Mouse (Mus musculus) ZHBTc4 (cell line): Measurements from ENCODE around the gene Gmppb.

Experiments
- DNase-seq: peaks from one replicate; pipeline ENCODE4 v3.0.0-alpha.2; 2011; ENCODE audit warnings: low read depth, low spot score

The Gmppb gene

GRCm38 (mm10) chr9:108051184-108051930 is 2.3 kb downstream of the Gmppb start:
- no peak for DNase-seq

- DNase-seq = no peak
Measured at GRCm38 (mm10) chr9:108051931-108052220, 2.8 kb downstream of the Gmppb start.

- DNase-seq = no peak
Measured at GRCm38 (mm10) chr9:108052411-108052810, 3.4 kb downstream of the Gmppb start.

- DNase-seq = peak; percentile 98
Measured at GRCm38 (mm10) chr9:108052885-108053664, 4.0 kb downstream of the Gmppb start, which contains the start of gene Amigo3. Amigo3 (plus strand) TSS chr9:108053159.

GRCm38 (mm10) chr9:108053665-108054225 is 4.7 kb downstream of the Gmppb start:
- no peak for DNase-seq

GRCm38 (mm10) chr9:108054331-108055040 is 5.4 kb downstream of the Gmppb start:
- peak; percentile 34 for DNase-seq

GRCm38 (mm10) chr9:108055061-108055460 is 6.0 kb downstream of the Gmppb start:
- peak; percentile 57 for DNase-seq

- DNase-seq = no peak
Measured at GRCm38 (mm10) chr9:108055661-108056237, 6.7 kb downstream of the Gmppb start.

GRCm38 (mm10) chr9:108056361-108057261 is 7.6 kb downstream of the Gmppb start:
- no peak for DNase-seq

- DNase-seq = no peak
Measured at GRCm38 (mm10) chr9:108057262-108057562, 8.2 kb downstream of the Gmppb start.

- DNase-seq = no peak
Measured at GRCm38 (mm10) chr9:108058291-108058690, 9.2 kb downstream of the Gmppb start.

GRCm38 (mm10) chr9:108062142-108062541 is 13.1 kb downstream of the Gmppb start:
- no peak for DNase-seq

GRCm38 (mm10) chr9:108063361-108063760 is 14.3 kb downstream of the Gmppb start:
- no peak for DNase-seq

- peak; percentile 76 for DNase-seq
Measured at GRCm38 (mm10) chr9:108065491-108066011, 16.5 kb downstream of the Gmppb start.

- peak; percentile 34 for DNase-seq
Measured at GRCm38 (mm10) chr9:108067199-108067598, 18.2 kb downstream of the Gmppb start.

- DNase-seq = peak; percentile 89
Measured at GRCm38 (mm10) chr9:108067900-108068299, 18.9 kb downstream of the Gmppb start.

- no peak for DNase-seq
Measured at GRCm38 (mm10) chr9:108069007-108069406, 20.0 kb downstream of the Gmppb start.

GRCm38 (mm10) chr9:108069529-108069928 is 20.5 kb downstream of the Gmppb start:
- DNase-seq = no peak

- DNase-seq = no peak
Measured at GRCm38 (mm10) chr9:108071801-108072200, 22.8 kb downstream of the Gmppb start.

- DNase-seq = no peak
Measured at GRCm38 (mm10) chr9:108072481-108072924, 23.5 kb downstream of the Gmppb start.
